Mouse (Mus musculus): ENCODE measurements around the gene Exosc5. TPM values are rescaled to one million over a fixed set of nuclear protein-coding genes. Genes with fewer than 3 reads are reported as not detected.

Gene Exosc5
- polyA plus RNA-seq, 1 experiment from 2014 or later, result 50.1 TPM

DNA sequence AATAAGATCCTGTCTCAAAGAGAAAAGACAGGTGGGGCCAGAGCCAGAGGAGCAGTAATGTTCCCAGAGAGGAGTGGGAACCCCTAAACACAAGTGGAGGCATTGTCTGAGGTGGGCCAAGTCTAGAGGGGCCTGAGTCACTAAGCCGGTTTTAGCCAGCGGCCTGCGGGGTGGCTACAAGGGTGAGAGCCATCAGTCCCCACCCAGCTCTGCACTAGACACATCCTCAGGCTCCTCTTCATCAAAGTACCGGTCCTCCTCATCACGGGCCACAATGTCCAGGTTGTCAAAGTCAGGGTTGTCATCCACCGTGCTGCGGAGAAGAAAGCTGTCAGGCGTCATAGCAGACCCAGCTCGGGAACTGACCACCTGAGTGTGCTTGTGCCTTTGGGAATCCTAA, 53.8 kb downstream of the Exosc5 start:
- ATAC-seq (ENCODE audit: low FRiP score, low read depth), result no peak
- 84% methylated on average over 9 of the region's 9 CpGs for WGBS

DNA sequence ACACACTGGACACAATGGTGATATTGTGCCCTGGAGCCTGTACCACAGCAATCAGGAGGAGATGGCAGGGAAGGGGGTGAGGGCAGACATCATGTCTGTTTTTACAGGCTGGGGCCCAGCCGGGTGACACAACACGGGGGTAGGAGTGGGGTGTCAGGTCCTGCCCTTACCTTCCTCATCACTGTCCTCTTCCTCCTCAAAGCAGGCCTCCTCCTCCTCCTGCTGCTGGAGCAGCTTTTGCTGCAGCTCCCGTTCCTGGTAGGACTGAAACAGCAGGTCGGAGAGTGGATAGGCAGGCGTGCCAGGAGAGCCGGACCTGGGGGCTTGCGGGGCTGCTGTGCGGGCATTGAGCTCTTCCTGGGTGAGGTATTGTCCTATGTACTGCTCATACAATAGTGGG, 55.6 kb downstream of the Exosc5 start:
- H3K27me3 ChIP-seq, result no peaks in the 10 kb centered on the region; the same call in 1 of the 2 replicates
- WGBS, result 92% methylated on average over 8 of the region's 8 CpGs
- H3K27ac ChIP-seq (replicated peaks), result no peak overlapping the region
- H3K36me3 ChIP-seq, result peaks cover 48% of the 10 kb centered on the region
- no peaks in the 10 kb centered on the region for H3K9me3 ChIP-seq
- no peak for ATAC-seq (ENCODE audit: low FRiP score, low read depth)
- peaks cover 35% of the 10 kb centered on the region for H3K4me1 ChIP-seq
- no peak overlapping the region for H3K9ac ChIP-seq (replicated peaks)
- no peak overlapping the region for H3K4me2 ChIP-seq (replicated peaks)
- H3K4me3 ChIP-seq, result no peak overlapping the region

More for the DNA sequence above, 53.8 kb downstream of the Exosc5 start:
- Histone ChIP-seq H3K4me1 (peaks cover 25% of the 10 kb centered on the region), H3K27ac (replicated peaks) (no peak overlapping the region), H3K9me3 (no peaks in the 10 kb centered on the region), H3K9ac (replicated peaks) (no peak overlapping the region), H3K4me3 (no peak overlapping the region), H3K4me2 (replicated peaks) (no peak overlapping the region), H3K36me3 (peaks cover 48% of the 10 kb centered on the region), H3K27me3 (peaks cover under 1% of the 10 kb centered on the region)

DNA sequence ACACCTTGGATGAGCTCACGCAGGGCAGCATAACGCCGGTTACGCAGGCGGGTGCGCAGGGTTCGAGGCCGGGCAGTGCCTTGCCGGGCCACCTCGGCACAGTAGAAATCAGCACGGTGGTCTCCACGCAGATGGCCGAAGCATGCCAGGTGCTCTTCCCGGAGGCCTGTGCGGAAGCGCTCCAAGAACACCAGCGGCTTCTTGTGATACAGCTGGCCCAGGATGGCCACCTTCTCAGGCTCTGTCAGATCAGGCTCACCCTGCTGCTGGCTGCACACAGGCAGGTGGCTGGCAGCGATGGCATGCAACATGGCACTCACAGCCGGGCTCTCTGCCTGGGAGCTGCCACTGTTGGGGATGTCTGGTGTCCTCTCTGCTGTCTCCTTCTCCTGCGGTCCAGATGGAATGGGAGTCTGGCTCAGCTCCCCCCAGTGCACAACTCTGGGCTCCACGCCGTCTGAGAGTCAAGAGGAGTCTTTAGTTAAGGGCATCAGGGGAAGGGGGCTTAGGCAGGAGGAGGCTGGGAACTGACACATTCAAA, 56.8 kb downstream of the Exosc5 start:
- Histone ChIP-seq H3K4me1 (peaks cover 25% of the 10 kb centered on the region), H3K36me3 (peaks cover 54% of the 10 kb centered on the region), H3K4me3 (no peak overlapping the region), H3K9me3 (no peaks in the 10 kb centered on the region), H3K27me3 (no peaks in the 10 kb centered on the region; the same call in 1 of the 2 replicates), H3K9ac (replicated peaks) (no peak overlapping the region), H3K27ac (replicated peaks) (no peak overlapping the region), H3K4me2 (replicated peaks) (no peak overlapping the region)
- ATAC-seq (ENCODE audit: low FRiP score, low read depth), result no peak
- WGBS, result 96% methylated on average over 22 of the region's 22 CpGs

DNA sequence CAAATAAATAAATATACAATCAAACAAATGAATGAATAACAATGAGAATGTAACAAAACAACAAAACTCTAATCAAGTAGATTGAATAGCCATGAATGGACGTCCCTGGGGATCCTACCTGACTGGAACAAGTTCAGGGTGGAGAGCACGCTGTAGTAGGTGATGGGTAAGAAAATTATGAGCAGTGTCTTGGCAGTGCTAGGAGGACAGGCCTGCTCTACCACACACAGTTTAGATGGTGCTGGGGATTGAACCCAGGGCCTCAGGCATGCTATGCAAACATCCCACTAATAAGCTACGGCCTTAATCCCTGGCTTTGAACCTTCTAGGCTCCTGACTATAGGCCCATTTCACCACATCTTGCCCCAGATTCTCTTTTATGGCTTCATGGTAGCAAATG, 58.5 kb downstream of the Exosc5 start:
- 87% methylated on average over 3 of the region's 3 CpGs for WGBS

DNA sequence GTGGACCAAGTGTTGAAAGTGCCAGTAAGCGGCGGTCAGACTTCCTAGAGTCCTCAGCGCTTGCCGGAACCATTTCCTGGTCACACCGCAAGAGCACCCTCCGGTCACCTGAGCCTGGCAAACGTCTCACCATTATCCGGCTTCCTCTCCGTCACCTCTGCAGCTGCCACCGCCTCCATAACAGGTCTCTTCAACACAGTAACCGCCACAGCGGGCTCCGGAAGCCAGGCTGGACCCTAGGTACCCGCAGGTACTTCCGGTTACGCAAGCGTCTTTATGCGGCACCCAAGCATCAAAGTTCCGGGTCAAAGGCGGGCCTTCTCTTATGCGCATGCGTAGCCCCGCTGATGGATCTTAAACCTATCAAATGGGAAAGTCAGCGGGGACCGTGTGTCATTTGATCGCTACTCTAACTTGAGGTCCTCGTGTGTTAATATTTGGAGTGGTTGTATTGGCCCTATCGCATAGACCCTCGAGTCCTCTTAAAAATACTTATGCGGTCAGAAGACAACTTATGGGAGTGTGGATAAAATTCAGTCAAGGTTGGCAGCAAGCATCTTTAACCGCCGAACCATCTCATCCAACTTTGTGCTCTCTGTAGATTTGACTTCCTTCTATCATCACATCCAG, 59.9 kb downstream of the Exosc5 start, which contains the start of gene Ccdc97:
TSS of gene Ccdc97 (minus strand) at position 301 of the 630 bp plus-strand sequence.
- peak; percentile 82 for ATAC-seq (ENCODE audit: low FRiP score, low read depth)
- Histone ChIP-seq H3K27me3 (no peaks in the 10 kb centered on the region), H3K4me3 (peak within 1 kb of the TSS; percentile 80), H3K9ac (replicated peaks) (peak within 1 kb of the TSS; percentile 54), H3K9me3 (no peaks in the 10 kb centered on the region), H3K36me3 (peaks cover 57% of the 10 kb centered on the region), H3K4me1 (peaks cover 15% of the 10 kb centered on the region), H3K27ac (replicated peaks) (peak within 1 kb of the TSS; percentile 71), H3K4me2 (replicated peaks) (peak within 1 kb of the TSS; percentile 88)
- 5% methylated on average over 32 of the region's 32 CpGs for WGBS

More for the DNA sequence above, 58.5 kb downstream of the Exosc5 start:
- peak overlapping the region; percentile 88; the same call in 1 of the 2 replicates for H3K4me2 ChIP-seq (replicated peaks)
- no peak for ATAC-seq (ENCODE audit: low FRiP score, low read depth)
- peaks cover 15% of the 10 kb centered on the region for H3K4me1 ChIP-seq
- peaks cover 57% of the 10 kb centered on the region for H3K36me3 ChIP-seq
- H3K27me3 ChIP-seq, result no peaks in the 10 kb centered on the region
- no peak overlapping the region for H3K9ac ChIP-seq (replicated peaks)
- no peak overlapping the region for H3K27ac ChIP-seq (replicated peaks)
- H3K4me3 ChIP-seq, result peak overlapping the region; percentile 80; the same call in 1 of the 2 replicates
- H3K9me3 ChIP-seq, result no peaks in the 10 kb centered on the region

DNA sequence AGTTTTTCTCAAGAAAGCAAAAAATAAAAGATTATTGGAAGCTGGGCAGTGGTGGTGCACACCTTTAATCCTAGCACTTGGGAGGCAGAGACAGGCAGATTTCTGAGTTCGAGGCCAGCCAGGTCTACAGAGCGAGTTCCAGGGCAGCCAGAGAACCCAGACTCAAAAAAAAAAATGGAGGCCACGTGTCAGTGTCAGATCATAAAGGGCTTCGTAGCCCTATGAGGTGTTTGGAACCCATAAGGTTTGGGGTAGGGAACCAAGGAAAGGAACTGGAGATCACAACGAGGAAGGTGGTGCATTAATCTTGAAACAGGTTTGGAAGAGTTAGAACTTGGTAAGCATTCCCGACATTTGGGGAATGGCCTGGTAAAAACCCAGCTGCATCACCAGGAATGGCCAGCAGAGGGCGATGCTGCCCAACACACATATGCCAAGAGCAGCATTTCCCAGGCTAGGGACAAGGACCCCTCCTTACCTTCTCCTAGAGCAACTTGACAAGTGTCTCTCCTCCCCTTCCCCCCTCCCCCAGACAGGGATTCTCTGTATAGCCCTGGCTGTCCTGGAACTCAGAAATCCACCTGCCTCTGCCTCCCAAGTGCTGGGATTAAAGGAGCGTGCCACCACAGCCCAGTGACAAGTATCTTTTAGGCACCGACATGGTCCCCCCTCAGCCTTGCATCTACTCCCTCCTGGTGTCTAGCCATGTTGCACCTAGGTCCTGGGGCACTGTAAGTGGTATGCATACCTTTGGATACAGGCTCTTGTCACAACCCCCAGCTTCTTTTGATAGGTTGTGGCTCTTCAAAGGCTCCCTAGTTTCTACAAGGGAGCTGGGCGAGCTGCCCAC, 61.0 kb downstream of the Exosc5 start:
- Histone ChIP-seq H3K4me1 (peaks cover 15% of the 10 kb centered on the region), H3K4me2 (replicated peaks) (peak overlapping the region; percentile 88; the same call in 1 of the 2 replicates), H3K9ac (replicated peaks) (no peak overlapping the region), H3K36me3 (peaks cover 57% of the 10 kb centered on the region), H3K27ac (replicated peaks) (no peak overlapping the region), H3K4me3 (no peak overlapping the region), H3K9me3 (no peaks in the 10 kb centered on the region), H3K27me3 (no peaks in the 10 kb centered on the region)
- 59% methylated on average over 10 of the region's 10 CpGs for WGBS
- ATAC-seq (ENCODE audit: low FRiP score, low read depth), result peak; percentile 63

DNA sequence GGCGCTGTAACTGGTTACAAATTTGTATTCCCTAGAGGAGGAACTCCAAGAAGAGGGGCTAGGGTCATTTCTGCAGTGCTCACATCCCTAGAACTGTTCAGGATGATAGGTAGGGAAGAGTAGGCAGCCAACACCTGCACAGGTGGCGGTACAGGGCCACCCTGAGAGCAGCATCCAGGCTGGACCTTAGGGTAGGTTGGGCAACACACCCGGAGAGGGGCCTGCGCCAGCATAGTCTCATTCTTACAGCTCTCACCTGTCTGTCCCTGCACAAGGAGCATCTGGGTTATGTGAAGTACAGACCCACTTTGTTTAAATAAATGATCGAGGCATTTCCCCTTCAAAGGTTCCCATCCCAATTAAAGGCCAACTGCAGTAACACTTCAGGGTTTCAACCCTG, 61.8 kb downstream of the Exosc5 start:
- 98% methylated on average over 5 of the region's 5 CpGs for WGBS
- no peak overlapping the region for H3K27ac ChIP-seq (replicated peaks)
- no peaks in the 10 kb centered on the region for H3K9me3 ChIP-seq
- no peak overlapping the region for H3K4me2 ChIP-seq (replicated peaks)
- H3K36me3 ChIP-seq, result peaks cover 57% of the 10 kb centered on the region
- H3K27me3 ChIP-seq, result no peaks in the 10 kb centered on the region
- peaks cover 15% of the 10 kb centered on the region for H3K4me1 ChIP-seq
- no peak for ATAC-seq (ENCODE audit: low FRiP score, low read depth)
- no peak overlapping the region for H3K9ac ChIP-seq (replicated peaks)
- no peak overlapping the region for H3K4me3 ChIP-seq

Other genes with a start within 250 kb of the Exosc5 start
- 0.65 and 0.75 TPM in 2 replicates for gene Cxcl17, start 246.3 kb upstream of the Exosc5 start, polyA plus RNA-seq (2016; fragmentation: Nextera tagmentation; extraction: Ambion mirVana)
- 0.64 and 0.73 TPM in 2 replicates for gene Ceacam1, start 181.6 kb upstream of the Exosc5 start, polyA plus RNA-seq (2016; fragmentation: Nextera tagmentation; extraction: Ambion mirVana)
- gene Ceacam2, start 119.3 kb upstream of the Exosc5 start, polyA plus RNA-seq (2016; fragmentation: Nextera tagmentation; extraction: Ambion mirVana), result not detected in 2 replicates
- gene Erich4, start 43.3 kb upstream of the Exosc5 start, polyA plus RNA-seq (2016; fragmentation: Nextera tagmentation; extraction: Ambion mirVana), result not detected in 2 replicates
- gene Dmac2, start 39.8 kb upstream of the Exosc5 start, polyA plus RNA-seq (2016; fragmentation: Nextera tagmentation; extraction: Ambion mirVana), result 26.3 and 26.5 TPM in 2 replicates
- gene B3gnt8, start 32.5 kb upstream of the Exosc5 start, polyA plus RNA-seq (2016; fragmentation: Nextera tagmentation; extraction: Ambion mirVana), result 0.71 and 1.3 TPM in 2 replicates
- gene Bckdha, start 183 bp upstream of the Exosc5 start, polyA plus RNA-seq (2016; fragmentation: Nextera tagmentation; extraction: Ambion mirVana), result 38.4 and 43.4 TPM in 2 replicates
- 3.1 and 3.9 TPM in 2 replicates for gene Tmem91, start 16.0 kb downstream of the Exosc5 start, polyA plus RNA-seq (2016; fragmentation: Nextera tagmentation; extraction: Ambion mirVana)
- 29.0 and 33.9 TPM in 2 replicates for gene B9d2, start 21.6 kb downstream of the Exosc5 start, polyA plus RNA-seq (2016; fragmentation: Nextera tagmentation; extraction: Ambion mirVana)
- gene Tgfb1, start 27.8 kb downstream of the Exosc5 start, polyA plus RNA-seq (2016; fragmentation: Nextera tagmentation; extraction: Ambion mirVana), result 1.3 and 1.6 TPM in 2 replicates
- 32.8 and 33.2 TPM in 2 replicates for gene Ccdc97, start 59.9 kb downstream of the Exosc5 start, polyA plus RNA-seq (2016; fragmentation: Nextera tagmentation; extraction: Ambion mirVana)
- 70.0 and 80.5 TPM in 2 replicates for gene Hnrnpul1, start 95.6 kb downstream of the Exosc5 start, polyA plus RNA-seq (2016; fragmentation: Nextera tagmentation; extraction: Ambion mirVana)
- gene Axl, start 129.5 kb downstream of the Exosc5 start, polyA plus RNA-seq (2016; fragmentation: Nextera tagmentation; extraction: Ambion mirVana), result 27.3 and 27.8 TPM in 2 replicates
- gene Cyp2s1, start 157.7 kb downstream of the Exosc5 start, polyA plus RNA-seq (2016; fragmentation: Nextera tagmentation; extraction: Ambion mirVana), result 0.55 and 0.64 TPM in 2 replicates
- not detected in 2 replicates for gene Cyp2b10, start 238.5 kb downstream of the Exosc5 start, polyA plus RNA-seq (2016; fragmentation: Nextera tagmentation; extraction: Ambion mirVana)

Measured in midbrain, embryonic 12.5 days (tissue).